Mouse (Mus musculus) liver, adult 2 months (tissue): ENCODE data around the gene Itfg2.

Experiments used
- CTCF ChIP-seq: fragments of 200-500 bp; IDR thresholded peaks from 2 replicates; pipeline ENCODE4 v1.5.1; 2011; ENCODE audit warnings: low read depth, low read length, control low read depth
- POLR2A ChIP-seq: fragments of 200-500 bp; IDR thresholded peaks from 2 replicates; pipeline ENCODE4 v1.6.1; 2011; ENCODE audit warnings: low read length, control low read depth; ENCODE audit not compliant: insufficient read depth; ENCODE audit errors: extremely low read depth

DNA sequence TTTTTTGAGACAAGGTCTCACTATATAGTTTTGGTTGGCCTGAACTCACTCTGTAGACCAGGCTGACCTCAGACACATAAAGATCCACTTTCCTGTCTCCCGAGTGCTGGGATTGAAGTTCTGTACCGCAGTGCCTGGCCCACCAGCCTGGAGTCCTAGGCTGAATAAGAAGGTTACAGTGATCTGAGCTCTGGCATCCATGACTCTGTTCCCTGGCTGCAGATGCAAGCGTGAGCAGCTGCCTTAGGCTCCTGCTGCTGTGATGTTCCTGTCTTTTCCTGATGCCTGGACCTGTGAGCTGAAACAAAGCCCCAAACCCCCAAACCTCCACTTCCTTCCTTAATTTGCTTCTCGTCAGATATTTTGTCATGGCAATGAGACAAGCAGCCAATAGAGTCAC lies 40.3 kb upstream of the Itfg2 start:
- no peak for TF ChIP-seq CTCF
- TF ChIP-seq POLR2A, result no peak
